Mouse (Mus musculus): ENCODE measurements around the gene Acad9. TPM values are rescaled to one million over a fixed set of nuclear protein-coding genes. Genes with fewer than 3 reads are reported as not detected.

Gene Acad9
- 77.3 and 84.0 TPM in 2 replicates for polyA plus RNA-seq (2014; fragmentation: Nextera tagmentation; extraction: Ambion mirVana)

DNA sequence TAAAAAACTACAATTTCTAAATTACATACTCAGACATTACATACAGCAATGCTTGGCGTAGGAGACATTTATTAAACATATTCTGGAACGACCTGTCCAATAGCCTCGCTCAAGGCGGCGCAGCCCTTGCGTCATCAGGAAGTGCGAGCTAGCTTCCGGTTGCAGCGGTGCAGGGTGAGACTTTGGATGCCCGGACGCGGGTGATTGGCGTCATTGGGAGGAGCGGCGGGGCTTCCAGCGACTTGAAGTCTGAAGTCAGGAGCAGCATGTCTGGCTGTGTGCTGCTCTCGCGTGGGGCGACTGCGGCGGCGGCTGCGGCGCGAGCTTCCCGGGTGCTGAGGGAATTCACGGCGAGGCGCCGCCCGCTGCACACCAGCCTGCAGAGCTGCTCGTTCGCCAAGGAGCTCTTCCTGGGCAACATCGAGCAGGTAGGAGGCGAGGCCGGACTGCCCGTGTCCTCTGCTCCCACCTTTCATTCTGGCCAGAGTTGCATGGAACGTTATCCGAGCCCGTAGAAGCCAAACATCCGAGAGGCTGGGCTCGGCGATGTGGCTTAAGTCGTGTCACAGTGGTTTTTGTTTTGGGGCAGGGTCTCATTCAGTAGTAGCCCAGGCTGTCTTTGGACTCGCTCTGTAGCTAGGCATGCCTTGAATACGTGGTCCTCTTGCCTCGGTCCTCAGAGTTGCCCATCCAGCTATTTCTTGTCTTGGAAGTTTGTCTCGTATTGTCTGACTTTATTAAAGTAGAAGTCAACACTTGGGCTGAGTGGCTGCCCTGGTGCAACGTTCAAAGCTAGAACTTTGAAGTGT, at the start of gene Acad9:
Acad9 (plus strand) TSS at position 137 of the 809 bp plus-strand sequence.
- under 1% methylated on average over 49 of the region's 49 CpGs for WGBS
- H3K4me3 ChIP-seq (ENCODE audit: low read depth, low read length) = peak within 1 kb of the TSS; percentile 80

DNA sequence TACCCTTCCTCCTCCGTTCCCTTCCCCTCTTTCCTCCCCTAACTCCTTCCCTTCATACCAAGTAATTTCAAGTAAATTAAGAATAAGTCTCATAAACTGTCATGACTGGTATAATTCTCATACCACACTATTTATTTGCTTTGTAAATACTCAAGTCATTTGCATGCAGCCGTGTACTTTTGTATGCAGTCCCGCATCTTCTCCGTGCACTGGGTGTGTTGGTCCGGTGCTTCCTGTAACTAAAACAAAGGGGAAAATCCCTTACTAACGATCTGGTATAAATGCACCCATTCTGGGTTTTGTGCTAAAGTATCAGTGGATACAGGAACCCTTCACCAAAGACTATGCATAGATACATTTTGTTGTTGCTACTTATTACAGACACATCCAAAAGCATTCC, 40.0 kb upstream of the Acad9 start:
- DNase-seq (ENCODE audit: low spot score) = no peak
- H3K27ac ChIP-seq (ENCODE audit: low read depth) = no peak overlapping the region
- 85% methylated on average over 6 of the region's 6 CpGs for WGBS
- H3K27me3 ChIP-seq (replicated peaks; ENCODE audit: control insufficient read depth, insufficient read depth, low read length) = no peaks in the 10 kb centered on the region
- H3K9ac ChIP-seq (ENCODE audit: low read length) = no peak overlapping the region
- H3K4me1 ChIP-seq (replicated peaks; ENCODE audit: control insufficient read depth, insufficient read depth, low read length) = no peaks in the 10 kb centered on the region
- H3K4me3 ChIP-seq (ENCODE audit: low read depth, low read length) = no peak overlapping the region
- no peak overlapping the region for H3K4me2 ChIP-seq (ENCODE audit: low read length)
- H3K36me3 ChIP-seq (ENCODE audit: control insufficient read depth, insufficient read depth, low read length) = no peaks in the 10 kb centered on the region
- no peak for ATAC-seq (replicated peaks; ENCODE audit: low FRiP score, low TSS enrichment, low read depth)
- no peaks in the 10 kb centered on the region for H3K9me3 ChIP-seq (ENCODE audit: control insufficient read depth, low read length)

More for the DNA sequence above, at the start of gene Acad9:
- Histone ChIP-seq H3K27me3 (replicated peaks; ENCODE audit: control insufficient read depth, insufficient read depth, low read length) (0 out of 2 replicates have a peak, but pooled peaks cover 4% of the 10 kb centered on the region), H3K4me1 (replicated peaks; ENCODE audit: control insufficient read depth, insufficient read depth, low read length) (peaks cover 12% of the 10 kb centered on the region), H3K36me3 (ENCODE audit: control insufficient read depth, insufficient read depth, low read length) (peaks cover 15% of the 10 kb centered on the region), H3K27ac (ENCODE audit: low read depth) (0 out of 2 replicates have a peak within 1 kb of the TSS, but pooled peaks have one; percentile 33), H3K4me2 (ENCODE audit: low read length) (peak within 1 kb of the TSS; percentile 84), H3K9ac (ENCODE audit: low read length) (peak within 1 kb of the TSS; percentile 76), H3K9me3 (ENCODE audit: control insufficient read depth, low read length) (no peaks in the 10 kb centered on the region)
- ATAC-seq (replicated peaks; ENCODE audit: low FRiP score, low TSS enrichment, low read depth) = peak; percentile 95
- DNase-seq (ENCODE audit: low spot score) = peak; percentile 97

DNA sequence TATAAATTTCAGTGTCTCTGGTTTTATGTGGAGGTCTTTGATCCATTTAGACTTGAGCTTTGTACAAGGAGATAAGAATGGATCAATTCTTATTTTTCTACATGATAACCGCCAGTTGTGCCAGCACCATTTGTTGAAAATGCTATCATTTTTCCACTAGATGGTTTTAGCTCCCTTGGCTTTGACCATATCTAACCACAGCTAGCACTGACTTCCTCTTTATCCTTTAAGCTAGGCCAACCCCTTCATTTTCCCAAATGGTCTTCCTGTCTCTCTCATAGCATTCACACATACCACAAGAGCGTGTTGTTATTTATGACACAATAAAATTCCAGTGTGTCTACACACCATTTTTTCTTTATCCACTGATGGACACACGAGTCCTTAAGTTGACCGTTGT, 35.8 kb upstream of the Acad9 start:
- DNase-seq (ENCODE audit: low spot score) = no peak
- WGBS = 84% methylated on average over 4 of the region's 4 CpGs
- no peaks in the 10 kb centered on the region for H3K9me3 ChIP-seq (ENCODE audit: control insufficient read depth, low read length)
- H3K4me1 ChIP-seq (replicated peaks; ENCODE audit: control insufficient read depth, insufficient read depth, low read length) = no peaks in the 10 kb centered on the region
- no peak overlapping the region for H3K4me3 ChIP-seq (ENCODE audit: low read depth, low read length)
- H3K36me3 ChIP-seq (ENCODE audit: control insufficient read depth, insufficient read depth, low read length) = no peaks in the 10 kb centered on the region
- ATAC-seq (replicated peaks; ENCODE audit: low FRiP score, low TSS enrichment, low read depth) = no peak
- no peak overlapping the region for H3K27ac ChIP-seq (ENCODE audit: low read depth)
- no peak overlapping the region for H3K9ac ChIP-seq (ENCODE audit: low read length)
- H3K27me3 ChIP-seq (replicated peaks; ENCODE audit: control insufficient read depth, insufficient read depth, low read length) = no peaks in the 10 kb centered on the region
- H3K4me2 ChIP-seq (ENCODE audit: low read length) = no peak overlapping the region

DNA sequence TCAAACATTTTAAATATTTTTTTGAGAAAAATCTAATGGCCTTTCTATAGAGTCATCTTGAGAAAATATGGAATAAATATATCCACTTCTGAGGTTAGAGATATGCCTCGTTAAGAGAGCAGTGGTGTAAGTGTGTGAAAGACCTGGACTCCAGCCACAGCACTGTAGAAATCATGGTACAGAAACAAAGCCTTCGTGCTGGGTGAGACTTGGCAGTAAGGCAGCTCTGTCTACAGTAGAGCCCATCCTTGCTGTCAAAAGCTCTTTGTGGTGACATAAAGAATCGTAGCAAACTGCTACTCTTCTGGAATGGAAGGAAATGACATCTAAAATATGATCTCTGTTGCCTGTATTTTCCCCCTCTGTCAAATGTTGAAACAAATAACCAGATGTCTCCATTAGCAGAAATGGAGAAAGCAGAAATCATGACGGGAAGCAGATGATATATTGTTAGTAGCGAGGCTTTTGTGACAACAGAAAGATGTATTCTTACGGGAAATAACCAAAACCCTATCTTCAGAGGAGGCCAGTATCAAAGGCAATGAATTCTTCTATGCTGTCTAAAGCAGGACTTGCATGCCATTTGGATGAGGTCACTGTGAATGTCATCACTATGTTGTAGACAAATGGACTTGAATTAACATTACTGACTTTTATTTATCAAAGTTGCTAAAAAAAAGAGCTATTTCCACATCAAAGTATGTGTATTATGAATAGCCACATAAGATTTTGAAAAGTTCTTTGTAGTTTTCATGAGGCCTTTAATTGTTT, 33.9 kb upstream of the Acad9 start:
- no peaks in the 10 kb centered on the region for H3K36me3 ChIP-seq (ENCODE audit: control insufficient read depth, insufficient read depth, low read length)
- H3K4me3 ChIP-seq (ENCODE audit: low read depth, low read length) = no peak overlapping the region
- H3K27ac ChIP-seq (ENCODE audit: low read depth) = no peak overlapping the region
- H3K4me1 ChIP-seq (replicated peaks; ENCODE audit: control insufficient read depth, insufficient read depth, low read length) = no peaks in the 10 kb centered on the region
- no peak overlapping the region for H3K4me2 ChIP-seq (ENCODE audit: low read length)
- H3K27me3 ChIP-seq (replicated peaks; ENCODE audit: control insufficient read depth, insufficient read depth, low read length) = no peaks in the 10 kb centered on the region
- DNase-seq (ENCODE audit: low spot score) (no peak), ATAC-seq (replicated peaks; ENCODE audit: low FRiP score, low TSS enrichment, low read depth) (no peak)
- H3K9ac ChIP-seq (ENCODE audit: low read length) = no peak overlapping the region
- no peaks in the 10 kb centered on the region for H3K9me3 ChIP-seq (ENCODE audit: control insufficient read depth, low read length)
- WGBS = 52% methylated on average over 6 of the region's 6 CpGs

DNA sequence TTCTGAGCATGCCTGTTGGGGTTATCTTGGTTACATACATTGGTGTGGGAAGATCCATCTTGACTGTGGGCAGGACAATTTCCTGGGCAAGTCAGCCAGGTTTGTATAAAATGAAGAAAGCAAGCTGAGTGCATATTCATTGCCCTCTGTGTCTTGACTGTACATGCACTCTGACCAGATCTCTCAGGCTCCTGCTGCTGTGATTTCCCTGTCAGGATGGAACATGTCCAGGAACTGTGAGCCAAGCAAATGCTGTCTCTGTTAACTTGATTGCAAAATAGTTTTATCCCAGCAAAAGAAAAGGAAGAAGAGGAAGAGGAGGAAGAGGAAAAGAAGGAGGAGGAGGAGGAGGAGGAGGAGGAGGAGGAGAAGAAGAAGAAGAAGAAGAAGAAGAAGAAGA, 21.3 kb upstream of the Acad9 start:
- H3K4me2 ChIP-seq (ENCODE audit: low read length) = no peak overlapping the region
- H3K9me3 ChIP-seq (ENCODE audit: control insufficient read depth, low read length) = no peaks in the 10 kb centered on the region
- DNase-seq (ENCODE audit: low spot score) = no peak
- no peak overlapping the region for H3K27ac ChIP-seq (ENCODE audit: low read depth)
- H3K9ac ChIP-seq (ENCODE audit: low read length) = no peak overlapping the region
- no peak for ATAC-seq (replicated peaks; ENCODE audit: low FRiP score, low TSS enrichment, low read depth)
- no peaks in the 10 kb centered on the region for H3K36me3 ChIP-seq (ENCODE audit: control insufficient read depth, insufficient read depth, low read length)
- H3K4me3 ChIP-seq (ENCODE audit: low read depth, low read length) = no peak overlapping the region
- H3K4me1 ChIP-seq (replicated peaks; ENCODE audit: control insufficient read depth, insufficient read depth, low read length) = no peaks in the 10 kb centered on the region
- no peaks in the 10 kb centered on the region for H3K27me3 ChIP-seq (replicated peaks; ENCODE audit: control insufficient read depth, insufficient read depth, low read length)

DNA sequence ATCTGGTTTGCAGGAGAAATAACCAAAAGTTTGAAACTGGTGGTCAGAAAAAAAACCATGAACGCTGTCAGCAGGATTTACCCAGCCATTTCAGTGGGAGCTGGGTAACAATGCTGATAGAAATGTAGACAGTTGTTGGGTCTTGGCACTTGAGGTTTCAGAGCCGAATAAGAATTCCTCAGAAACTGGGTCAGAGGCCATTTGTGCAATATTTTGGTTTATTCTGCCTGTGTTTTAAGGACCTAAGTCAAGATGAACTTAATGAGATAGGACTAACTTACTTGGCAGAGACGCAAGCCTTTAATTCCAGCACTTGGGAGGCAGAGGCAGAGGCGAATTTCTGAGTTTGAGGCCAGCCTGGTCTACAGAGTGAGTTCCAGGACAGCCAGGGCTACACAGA, 20.7 kb upstream of the Acad9 start:
- H3K27ac ChIP-seq (ENCODE audit: low read depth) = no peak overlapping the region
- no peaks in the 10 kb centered on the region for H3K4me1 ChIP-seq (replicated peaks; ENCODE audit: control insufficient read depth, insufficient read depth, low read length)
- ATAC-seq (replicated peaks; ENCODE audit: low FRiP score, low TSS enrichment, low read depth) (no peak), DNase-seq (ENCODE audit: low spot score) (no peak)
- H3K27me3 ChIP-seq (replicated peaks; ENCODE audit: control insufficient read depth, insufficient read depth, low read length) = no peaks in the 10 kb centered on the region
- H3K9ac ChIP-seq (ENCODE audit: low read length) = no peak overlapping the region
- no peaks in the 10 kb centered on the region for H3K9me3 ChIP-seq (ENCODE audit: control insufficient read depth, low read length)
- WGBS = 75% methylated on average over 4 of the region's 4 CpGs
- H3K4me3 ChIP-seq (ENCODE audit: low read depth, low read length) = no peak overlapping the region
- H3K36me3 ChIP-seq (ENCODE audit: control insufficient read depth, insufficient read depth, low read length) = no peaks in the 10 kb centered on the region
- no peak overlapping the region for H3K4me2 ChIP-seq (ENCODE audit: low read length)

DNA sequence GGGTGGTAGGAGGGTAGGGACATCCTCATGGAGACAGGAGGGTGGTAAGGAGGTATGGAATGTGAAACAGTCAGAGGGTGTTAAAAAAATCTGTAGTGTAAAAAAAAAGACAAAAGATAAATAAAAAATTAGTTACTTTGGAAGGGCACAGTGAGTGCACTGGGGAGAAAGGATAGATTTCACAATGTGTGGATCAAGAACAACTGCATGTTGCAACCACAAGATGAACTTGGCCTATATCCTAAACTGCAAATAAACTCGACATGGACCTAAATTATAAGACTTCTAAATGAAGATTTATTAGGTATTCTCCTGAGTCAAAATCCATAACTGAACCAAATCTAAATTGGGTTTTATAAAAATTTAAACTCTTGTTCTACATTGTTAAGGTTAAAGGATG, 16.7 kb upstream of the Acad9 start:
- Histone ChIP-seq H3K4me1 (replicated peaks; ENCODE audit: control insufficient read depth, insufficient read depth, low read length) (no peaks in the 10 kb centered on the region), H3K27me3 (replicated peaks; ENCODE audit: control insufficient read depth, insufficient read depth, low read length) (no peaks in the 10 kb centered on the region), H3K4me2 (ENCODE audit: low read length) (no peak overlapping the region), H3K27ac (ENCODE audit: low read depth) (no peak overlapping the region), H3K36me3 (ENCODE audit: control insufficient read depth, insufficient read depth, low read length) (no peaks in the 10 kb centered on the region), H3K9me3 (ENCODE audit: control insufficient read depth, low read length) (no peaks in the 10 kb centered on the region), H3K9ac (ENCODE audit: low read length) (no peak overlapping the region), H3K4me3 (ENCODE audit: low read depth, low read length) (no peak overlapping the region)
- ATAC-seq (replicated peaks; ENCODE audit: low FRiP score, low TSS enrichment, low read depth) (no peak), DNase-seq (ENCODE audit: low spot score) (no peak)
- 69% methylated on average over 1 of the region's 1 CpGs for WGBS

DNA sequence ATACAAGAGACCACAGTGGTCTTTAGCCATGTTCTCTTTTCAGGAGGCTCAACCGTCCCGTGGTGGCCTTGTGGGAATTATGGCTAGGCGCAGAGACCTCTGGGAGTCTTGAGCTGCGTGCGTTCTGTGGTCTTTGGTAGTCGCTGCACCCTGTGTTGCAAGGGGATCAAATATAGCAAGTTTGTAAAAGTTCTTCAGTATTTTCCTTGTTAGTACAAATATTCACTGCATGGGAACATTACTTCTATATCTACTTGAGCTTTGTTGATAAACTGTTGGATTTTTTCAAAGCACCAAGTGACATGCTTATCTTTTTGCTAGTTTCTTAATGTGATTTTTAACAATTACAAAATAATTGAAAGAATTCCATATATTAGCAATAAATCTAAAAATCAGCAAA, 12.3 kb upstream of the Acad9 start, which contains the start of gene Ccdc144b:
Ccdc144b (minus strand) TSS at position 101 of the 400 bp plus-strand sequence.
- Histone ChIP-seq H3K9ac (ENCODE audit: low read length) (no peak within 1 kb of the TSS), H3K4me2 (ENCODE audit: low read length) (no peak within 1 kb of the TSS), H3K36me3 (ENCODE audit: control insufficient read depth, insufficient read depth, low read length) (no peaks in the 10 kb centered on the region), H3K27me3 (replicated peaks; ENCODE audit: control insufficient read depth, insufficient read depth, low read length) (no peaks in the 10 kb centered on the region), H3K4me1 (replicated peaks; ENCODE audit: control insufficient read depth, insufficient read depth, low read length) (no peaks in the 10 kb centered on the region), H3K27ac (ENCODE audit: low read depth) (no peak within 1 kb of the TSS), H3K4me3 (ENCODE audit: low read depth, low read length) (no peak within 1 kb of the TSS), H3K9me3 (ENCODE audit: control insufficient read depth, low read length) (no peaks in the 10 kb centered on the region)
- WGBS = 92% methylated on average over 6 of the region's 6 CpGs
- DNase-seq (ENCODE audit: low spot score) = no peak
- ATAC-seq (replicated peaks; ENCODE audit: low FRiP score, low TSS enrichment, low read depth) = no peak
